Mouse (Mus musculus): ENCODE results near the gene Rbfox1. TPM values are rescaled to one million over a fixed set of nuclear protein-coding genes. Genes with fewer than 3 reads are reported as not detected.

Gene Rbfox1
- total and polyA plus RNA-seq, 2 experiments, result 0.09 TPM; not detected in 1

GRCm38 (mm10) chr16:6479094-6479590 lies 594.0 kb downstream of the Rbfox1 start:
- Histone ChIP-seq H3K36me3 (ENCODE audit: control insufficient read depth, insufficient read depth, low read length) (no peaks in the 10 kb centered on the region), H3K4me1 (ENCODE audit: control insufficient read depth, insufficient read depth, low read length) (no peaks in the 10 kb centered on the region), H3K79me2 (ENCODE audit: control insufficient read depth, insufficient read depth, low read length) (no peaks in the 10 kb centered on the region), H3K27me3 (ENCODE audit: control insufficient read depth, insufficient read depth, low read length) (no peaks in the 10 kb centered on the region; the same call in 1 of the 2 replicates), H3K9ac (ENCODE audit: low read depth, low read length) (no peak overlapping the region), H3K27ac (replicated peaks; ENCODE audit: insufficient read depth, low read depth, low read length) (no peak overlapping the region), H3K4me3 (ENCODE audit: insufficient read depth, low read depth, low read length) (no peak overlapping the region)
- no peak for DNase-seq (ENCODE audit: extremely low read depth, low read depth, low spot score)
- 36% methylated on average over 1 of the region's 1 CpGs for WGBS
- TF ChIP-seq CTCF (IDR thresholded peaks at IDR 0.05; ENCODE audit: low read depth, low read length) (no peak), POLR2A (IDR thresholded peaks at IDR 0.05; ENCODE audit: extremely low read depth, insufficient read depth, low read length) (no peak)

GRCm38 (mm10) chr16:6479616-6480410 lies 594.7 kb downstream of the Rbfox1 start:
- no peak overlapping the region for H3K9ac ChIP-seq (ENCODE audit: low read depth, low read length)
- no peak overlapping the region for H3K27ac ChIP-seq (replicated peaks; ENCODE audit: insufficient read depth, low read depth, low read length)
- H3K79me2 ChIP-seq (ENCODE audit: control insufficient read depth, insufficient read depth, low read length), result no peaks in the 10 kb centered on the region
- no peaks in the 10 kb centered on the region for H3K4me1 ChIP-seq (ENCODE audit: control insufficient read depth, insufficient read depth, low read length)
- no peaks in the 10 kb centered on the region for H3K27me3 ChIP-seq (ENCODE audit: control insufficient read depth, insufficient read depth, low read length)
- H3K4me3 ChIP-seq (ENCODE audit: insufficient read depth, low read depth, low read length), result no peak overlapping the region
- no peak for DNase-seq (ENCODE audit: extremely low read depth, low read depth, low spot score)
- H3K36me3 ChIP-seq (ENCODE audit: control insufficient read depth, insufficient read depth, low read length), result no peaks in the 10 kb centered on the region
- TF ChIP-seq POLR2A (IDR thresholded peaks at IDR 0.05; ENCODE audit: extremely low read depth, insufficient read depth, low read length), result no peak
- no peak for TF ChIP-seq CTCF (IDR thresholded peaks at IDR 0.05; ENCODE audit: low read depth, low read length)
- WGBS, result 14% methylated on average over 3 of the region's 3 CpGs

- H3K36me3 ChIP-seq (ENCODE audit: control insufficient read depth, insufficient read depth, low read length), result no peaks in the 10 kb centered on the region
- no peaks in the 10 kb centered on the region for H3K79me2 ChIP-seq (ENCODE audit: control insufficient read depth, insufficient read depth, low read length)
- no peak overlapping the region for H3K9ac ChIP-seq (ENCODE audit: low read depth, low read length)
- H3K4me3 ChIP-seq (ENCODE audit: insufficient read depth, low read depth, low read length), result no peak overlapping the region
- H3K4me1 ChIP-seq (ENCODE audit: control insufficient read depth, insufficient read depth, low read length), result no peaks in the 10 kb centered on the region
- H3K27ac ChIP-seq (replicated peaks; ENCODE audit: insufficient read depth, low read depth, low read length), result no peak overlapping the region
- H3K27me3 ChIP-seq (ENCODE audit: control insufficient read depth, insufficient read depth, low read length), result no peaks in the 10 kb centered on the region
- WGBS, result 6% methylated on average over 5 of the region's 5 CpGs
- DNase-seq (ENCODE audit: extremely low read depth, low read depth, low spot score), result peak; percentile 40
- TF ChIP-seq CTCF (IDR thresholded peaks at IDR 0.05; ENCODE audit: low read depth, low read length), result peak; percentile 26
- TF ChIP-seq POLR2A (IDR thresholded peaks at IDR 0.05; ENCODE audit: extremely low read depth, insufficient read depth, low read length), result no peak
These were observed 595.2 kb downstream of the Rbfox1 start for GRCm38 (mm10) chr16:6480411-6480728.

GRCm38 (mm10) chr16:6483628-6484027 lies 598.5 kb downstream of the Rbfox1 start:
- no peak overlapping the region for H3K27ac ChIP-seq (replicated peaks; ENCODE audit: insufficient read depth, low read depth, low read length)
- H3K9ac ChIP-seq (ENCODE audit: low read depth, low read length), result no peak overlapping the region
- H3K27me3 ChIP-seq (ENCODE audit: control insufficient read depth, insufficient read depth, low read length), result no peaks in the 10 kb centered on the region
- no peaks in the 10 kb centered on the region for H3K4me1 ChIP-seq (ENCODE audit: control insufficient read depth, insufficient read depth, low read length)
- H3K36me3 ChIP-seq (ENCODE audit: control insufficient read depth, insufficient read depth, low read length), result no peaks in the 10 kb centered on the region
- 82% methylated on average over 8 of the region's 8 CpGs for WGBS
- no peak for DNase-seq (ENCODE audit: extremely low read depth, low read depth, low spot score)
- H3K79me2 ChIP-seq (ENCODE audit: control insufficient read depth, insufficient read depth, low read length), result no peaks in the 10 kb centered on the region
- no peak overlapping the region for H3K4me3 ChIP-seq (ENCODE audit: insufficient read depth, low read depth, low read length)
- no peak for TF ChIP-seq POLR2A (IDR thresholded peaks at IDR 0.05; ENCODE audit: extremely low read depth, insufficient read depth, low read length)
- TF ChIP-seq CTCF (IDR thresholded peaks at IDR 0.05; ENCODE audit: low read depth, low read length), result no peak

- Histone ChIP-seq H3K36me3 (ENCODE audit: control insufficient read depth, insufficient read depth, low read length) (no peaks in the 10 kb centered on the region), H3K4me1 (ENCODE audit: control insufficient read depth, insufficient read depth, low read length) (no peaks in the 10 kb centered on the region), H3K27ac (replicated peaks; ENCODE audit: insufficient read depth, low read depth, low read length) (no peak overlapping the region), H3K27me3 (ENCODE audit: control insufficient read depth, insufficient read depth, low read length) (no peaks in the 10 kb centered on the region), H3K79me2 (ENCODE audit: control insufficient read depth, insufficient read depth, low read length) (no peaks in the 10 kb centered on the region), H3K4me3 (ENCODE audit: insufficient read depth, low read depth, low read length) (no peak overlapping the region), H3K9ac (ENCODE audit: low read depth, low read length) (no peak overlapping the region)
- TF ChIP-seq CTCF (IDR thresholded peaks at IDR 0.05; ENCODE audit: low read depth, low read length), result no peak
- TF ChIP-seq POLR2A (IDR thresholded peaks at IDR 0.05; ENCODE audit: extremely low read depth, insufficient read depth, low read length), result no peak
- WGBS, result 77% methylated on average over 3 of the region's 3 CpGs
- DNase-seq (ENCODE audit: extremely low read depth, low read depth, low spot score), result no peak
These were observed 600.5 kb downstream of the Rbfox1 start for GRCm38 (mm10) chr16:6485631-6486030.

- no peaks in the 10 kb centered on the region for H3K36me3 ChIP-seq (ENCODE audit: control insufficient read depth, insufficient read depth, low read length)
- 18% methylated on average over 8 of the region's 8 CpGs for WGBS
These were observed 617.1 kb downstream of the Rbfox1 start for GRCm38 (mm10) chr16:6502219-6502618.

More at GRCm38 (mm10) chr16:6502219-6502618, 617.1 kb downstream of the Rbfox1 start:
- TF ChIP-seq POLR2A (IDR thresholded peaks at IDR 0.05; ENCODE audit: extremely low read depth, insufficient read depth, low read length), result no peak
- peak; percentile 66 for TF ChIP-seq CTCF (IDR thresholded peaks at IDR 0.05; ENCODE audit: low read depth, low read length)
- no peak overlapping the region for H3K4me3 ChIP-seq (ENCODE audit: insufficient read depth, low read depth, low read length)
- DNase-seq (ENCODE audit: extremely low read depth, low read depth, low spot score), result peak; percentile 17
- no peak overlapping the region for H3K27ac ChIP-seq (replicated peaks; ENCODE audit: insufficient read depth, low read depth, low read length)
- H3K9ac ChIP-seq (ENCODE audit: low read depth, low read length), result no peak overlapping the region
- no peaks in the 10 kb centered on the region for H3K27me3 ChIP-seq (ENCODE audit: control insufficient read depth, insufficient read depth, low read length)
- H3K79me2 ChIP-seq (ENCODE audit: control insufficient read depth, insufficient read depth, low read length), result no peaks in the 10 kb centered on the region
- H3K4me1 ChIP-seq (ENCODE audit: control insufficient read depth, insufficient read depth, low read length), result peaks cover 2% of the 10 kb centered on the region; the same call in 1 of the 2 replicates
